Mouse (Mus musculus) C2C12 (cell line): ENCODE data around the gene Rsph10b.

Experiments used
- CEBPB ChIP-seq: IDR thresholded peaks from one replicate; pipeline ENCODE4 v1.6.1; 2011; ENCODE audit warnings: low read depth, mild to moderate bottlenecking, control low read depth, moderate library complexity
- CTCF ChIP-seq: IDR thresholded peaks from one replicate; pipeline ENCODE4 v1.5.1; 2011; ENCODE audit not compliant: control insufficient read depth, insufficient read depth, insufficient read length
- FOSL1 ChIP-seq: IDR thresholded peaks from one replicate; pipeline ENCODE4 v1.8.0; 2011; ENCODE audit warnings: mild to moderate bottlenecking, low read length; ENCODE audit not compliant: poor library complexity, insufficient read depth, severe bottlenecking
- MAX ChIP-seq: IDR thresholded peaks from one replicate; pipeline ENCODE4 v1.6.1; 2011; ENCODE audit warnings: mild to moderate bottlenecking, control low read depth
- MYOD1 ChIP-seq: IDR thresholded peaks from one replicate; pipeline ENCODE4 v1.6.1; 2011; ENCODE audit warnings: low read depth; ENCODE audit not compliant: control insufficient read depth, insufficient read length
- MYOG ChIP-seq: IDR thresholded peaks from one replicate; pipeline ENCODE4 v1.6.1; 2011; ENCODE audit not compliant: control insufficient read depth, insufficient read length; ENCODE audit errors: extremely low read depth
- USF1 ChIP-seq: IDR thresholded peaks from one replicate; pipeline ENCODE4 v1.6.1; 2011; ENCODE audit warnings: low read depth, mild to moderate bottlenecking, control low read depth, moderate library complexity

DNA sequence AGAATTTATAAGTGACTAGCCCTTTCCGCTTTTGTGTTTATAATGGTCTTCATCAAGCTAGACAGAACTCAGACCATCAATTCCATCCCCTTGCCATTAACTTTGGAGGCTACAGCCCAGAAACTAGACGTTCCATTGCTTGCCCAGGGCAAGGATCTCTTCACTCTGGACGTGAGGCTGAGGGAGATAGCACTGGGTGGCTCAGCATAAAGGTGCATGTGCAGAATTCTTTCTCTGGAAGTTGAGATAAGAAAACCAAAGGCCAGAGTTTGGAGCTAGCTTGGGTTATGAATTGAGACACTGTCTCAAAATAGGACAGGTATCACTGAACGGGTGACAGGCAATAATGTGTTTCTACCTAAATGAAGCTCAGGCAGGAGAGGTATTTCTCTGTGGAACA, 29.0 kb upstream of the Rsph10b start:
- no peak for TF ChIP-seq CTCF
- TF ChIP-seq USF1 = no peak
- no peak for TF ChIP-seq CEBPB
- no peak for TF ChIP-seq FOSL1
- no peak for TF ChIP-seq MYOD1
- no peak for TF ChIP-seq MYOG
- TF ChIP-seq MAX = no peak
